Mouse (Mus musculus) frontal cortex, postnatal 36 days (tissue): ENCODE measurements around the gene Dock9.
"Not testable (repeated sequence)": the region's sequence is repeated elsewhere in the genome, so short reads cannot be mapped to it uniquely, and the experiment has no call there.

ENCODE experiments used
- DNase-seq, 2 experiments: peaks; one replicate each; pipeline ENCODE4 v3.0.0; 2022; ENCODE audit warnings: low spot score in 2 of 2

Dock9 gene

GRCm38 (mm10) chr14:121738431-121739403 lies 58.9 kb downstream of the Dock9 start:
- DNase-seq: peak; percentile 55 to 62

GRCm38 (mm10) chr14:121737277-121737676 lies 60.4 kb downstream of the Dock9 start:
- peak; percentile 65 to 73 for DNase-seq

DNA sequence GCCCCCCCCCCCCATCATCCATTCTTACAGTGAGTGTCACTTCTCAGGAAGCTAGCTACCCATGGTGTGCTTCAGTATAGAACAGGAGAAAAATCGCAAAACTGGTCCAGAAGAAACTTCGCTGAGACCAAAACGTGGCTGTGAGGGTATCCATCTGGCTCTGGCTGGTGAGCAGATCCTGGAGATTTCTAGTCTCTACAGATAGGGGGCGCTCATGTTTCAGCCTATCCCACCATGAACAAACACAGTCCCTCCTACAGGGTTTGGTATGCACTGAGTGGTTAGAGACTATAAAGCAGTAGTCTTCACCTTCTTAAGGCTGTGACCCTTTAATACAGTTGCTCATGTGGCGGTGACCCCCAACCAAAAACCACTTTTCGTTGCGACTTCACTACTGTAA lies 62.0 kb downstream of the Dock9 start:
- no peak for DNase-seq

GRCm38 (mm10) chr14:121734217-121734616 lies 63.4 kb downstream of the Dock9 start:
- DNase-seq: no peak

DNA sequence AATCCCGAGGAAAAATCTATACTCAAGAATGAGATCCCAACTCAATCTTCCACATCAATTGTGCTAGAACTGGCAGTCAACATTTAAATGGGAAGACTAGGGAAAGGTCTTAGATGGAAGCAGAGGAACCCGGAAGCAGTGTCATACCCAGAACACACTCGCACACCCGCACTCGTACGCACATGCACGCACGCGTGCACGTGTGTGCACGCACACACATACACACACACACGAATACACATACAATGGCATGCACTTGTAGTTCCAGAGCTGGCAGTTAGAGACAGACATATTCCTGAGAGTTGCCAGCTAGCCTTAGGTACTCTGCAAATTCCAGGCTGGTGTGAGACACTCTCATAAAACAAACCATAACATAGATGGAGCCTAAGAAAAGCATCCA lies 63.9 kb downstream of the Dock9 start:
- no peak for DNase-seq

DNA sequence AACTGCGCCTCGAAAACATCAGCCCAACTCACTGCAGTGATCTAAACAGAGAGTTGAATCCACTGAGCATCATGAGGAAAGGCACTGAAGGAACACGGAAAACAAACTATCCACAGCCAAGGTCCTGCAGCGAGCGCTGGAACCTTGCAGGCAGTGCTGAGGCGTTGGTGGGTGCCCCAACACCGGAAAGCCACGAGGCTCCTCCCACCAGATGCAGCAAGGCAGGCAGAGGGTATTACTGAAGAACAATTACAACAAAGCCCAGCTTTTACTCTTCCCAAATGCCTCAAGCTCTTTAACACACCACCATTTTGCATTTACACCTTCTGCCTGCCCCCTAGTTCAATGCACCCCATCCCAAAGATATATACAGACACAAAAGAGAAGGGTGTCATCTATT lies 65.4 kb downstream of the Dock9 start:
- no peak for DNase-seq

DNA sequence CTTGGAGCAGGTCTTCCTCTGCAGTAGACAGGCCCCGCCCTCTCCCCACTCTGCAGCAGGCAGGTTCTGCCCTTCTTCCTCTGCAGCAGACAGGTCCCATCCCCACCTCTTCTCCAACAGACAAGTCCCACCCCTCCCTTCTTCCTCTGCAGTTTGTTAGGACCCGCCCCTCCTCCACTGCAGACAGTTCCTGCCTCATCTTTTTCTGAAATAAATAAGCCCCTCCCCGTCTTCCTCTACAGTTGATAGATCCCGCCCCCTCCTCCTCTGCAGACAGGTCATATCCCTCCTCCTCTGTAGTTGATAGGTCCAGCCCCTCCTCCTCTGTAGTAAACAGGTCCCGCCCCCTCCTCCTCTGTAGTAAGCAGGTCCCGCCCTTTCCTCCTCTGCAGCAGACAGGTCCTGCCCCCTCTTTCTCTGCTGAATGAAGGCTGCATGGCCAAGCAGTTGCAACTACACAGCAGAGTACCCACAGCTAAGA lies 65.9 kb downstream of the Dock9 start:
- DNase-seq: no peak

GRCm38 (mm10) chr14:121730966-121731365 lies 66.7 kb downstream of the Dock9 start:
- DNase-seq: no peak

DNA sequence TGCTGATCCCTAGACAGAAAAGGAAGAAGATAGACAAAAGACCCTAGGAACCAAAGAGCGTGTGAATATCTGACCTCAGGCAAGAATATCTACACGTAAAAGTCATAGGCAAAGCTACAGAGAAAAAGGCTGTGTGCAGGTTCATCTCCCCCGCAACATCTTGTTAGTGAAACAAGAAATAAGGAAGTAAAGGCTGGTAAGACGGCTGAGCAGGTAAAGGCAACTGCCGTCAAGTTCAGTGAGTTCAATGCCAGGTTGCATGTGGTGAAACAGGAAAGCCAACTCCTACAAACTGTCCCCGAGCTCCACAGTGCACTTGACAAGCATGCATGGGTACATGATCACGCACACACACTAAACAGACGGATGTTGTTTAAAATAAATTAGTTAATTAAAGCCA lies 69.6 kb downstream of the Dock9 start:
- DNase-seq: no peak

DNA sequence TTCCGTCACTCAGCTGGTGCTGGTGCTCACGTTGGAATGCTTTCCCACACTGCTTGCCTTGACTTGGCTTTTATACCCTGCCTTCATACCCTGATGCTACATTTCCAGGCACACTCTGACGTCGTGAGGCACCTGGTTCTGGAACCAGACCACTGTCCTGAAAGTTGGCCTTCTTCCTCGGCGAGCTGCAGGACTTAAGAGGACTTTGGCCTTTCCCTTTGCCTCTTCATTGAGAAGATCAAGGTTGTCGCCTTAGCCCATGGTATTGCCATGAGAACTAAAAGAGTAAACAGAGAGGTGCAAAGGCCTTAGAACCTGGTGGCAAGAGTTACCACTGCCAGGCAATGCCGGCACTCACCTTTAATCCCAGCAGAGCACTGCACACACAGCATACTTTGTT lies 73.1 kb downstream of the Dock9 start:
- no peak for DNase-seq

DNA sequence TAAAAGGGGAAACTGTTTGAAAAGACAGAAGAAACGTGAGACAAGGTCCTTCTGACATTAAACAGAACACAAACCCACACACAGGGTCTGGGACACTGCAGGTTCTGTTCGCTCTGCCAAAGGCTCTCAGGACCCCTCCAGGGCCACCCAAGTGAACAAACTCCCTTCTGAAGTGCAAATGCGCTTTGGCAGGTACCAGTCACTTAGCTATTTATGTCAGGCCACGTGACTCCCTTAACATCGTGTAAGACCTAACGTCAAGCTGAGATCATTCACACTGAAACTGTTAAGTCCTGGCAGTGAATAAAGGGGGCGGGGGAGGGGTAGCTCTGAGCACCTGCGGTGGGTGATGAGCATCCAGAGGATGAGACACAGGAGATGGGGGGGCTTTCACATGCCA lies 74.9 kb downstream of the Dock9 start:
- DNase-seq: peak in 1 of 2 experiments; percentile 25

- no peak for DNase-seq
Observed at GRCm38 (mm10) chr14:121721431-121721830, 76.2 kb downstream of the Dock9 start.

- DNase-seq: no peak
Observed at GRCm38 (mm10) chr14:121719638-121720601, 77.7 kb downstream of the Dock9 start.

DNA sequence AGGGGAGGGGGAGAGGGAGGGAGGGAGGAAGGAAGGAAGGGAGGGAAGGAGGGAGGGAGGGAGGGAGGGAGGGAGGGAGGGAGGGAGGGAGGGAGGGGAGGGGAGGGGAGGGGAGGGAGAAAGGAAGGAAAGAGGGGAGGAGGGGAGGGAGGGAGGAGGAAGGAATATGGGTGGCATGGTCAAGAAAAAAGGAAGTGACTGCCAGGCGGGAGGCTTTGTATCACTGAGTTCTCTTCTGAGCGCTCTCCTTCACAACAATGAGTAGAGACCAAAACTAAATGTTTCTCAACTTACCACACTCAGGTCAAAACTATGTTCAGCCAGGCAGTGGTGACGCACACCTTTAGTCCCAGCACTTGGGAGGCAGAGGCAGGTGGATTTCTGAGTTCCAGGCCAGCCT lies 82.8 kb downstream of the Dock9 start:
- not testable (repeated sequence) for DNase-seq

- DNase-seq: no peak
Observed at GRCm38 (mm10) chr14:121714268-121714667, 83.4 kb downstream of the Dock9 start.

DNA sequence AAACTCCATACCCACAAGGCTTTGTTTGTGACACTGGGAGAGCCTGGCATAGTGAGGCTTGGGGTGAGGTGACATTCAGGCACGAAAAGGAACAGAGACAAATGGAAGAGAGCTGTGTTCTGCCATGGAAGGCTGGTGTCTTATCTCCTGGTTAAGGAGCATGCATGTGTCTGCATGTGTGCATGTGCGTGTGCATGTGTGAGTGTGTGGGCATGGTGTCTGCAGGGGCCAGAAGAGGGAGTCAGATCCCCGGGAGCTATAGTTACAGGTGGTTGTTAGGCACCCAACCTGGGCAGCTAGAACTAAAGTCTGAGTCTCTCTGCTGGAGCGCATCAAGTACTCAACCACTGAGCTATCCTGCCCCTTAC lies 83.8 kb downstream of the Dock9 start:
- no peak for DNase-seq

- DNase-seq: no peak
Observed at GRCm38 (mm10) chr14:121713166-121713829, 84.3 kb downstream of the Dock9 start.

- no peak for DNase-seq
Observed at GRCm38 (mm10) chr14:121711089-121711826, 86.4 kb downstream of the Dock9 start.

- no peak for DNase-seq
Observed at GRCm38 (mm10) chr14:121710130-121710529, 87.5 kb downstream of the Dock9 start.

DNA sequence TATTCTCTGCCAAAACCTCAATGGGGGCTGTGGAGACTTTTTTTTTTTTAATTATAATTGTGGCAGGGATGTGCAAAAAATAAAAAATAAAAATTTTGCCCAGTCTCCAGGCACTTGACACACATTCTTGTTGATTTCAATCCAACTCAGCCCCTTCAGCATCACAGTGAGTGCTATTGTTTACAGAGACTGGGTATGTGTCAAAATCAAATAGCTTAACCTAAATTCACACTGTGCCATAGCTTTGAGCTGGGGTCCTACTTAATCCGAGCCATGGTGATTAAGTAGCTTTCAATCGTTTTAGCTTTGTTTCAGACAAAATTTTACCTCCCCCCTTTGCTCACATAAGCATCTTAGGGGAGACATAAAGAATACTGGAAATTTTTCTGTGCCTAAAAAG lies 89.4 kb downstream of the Dock9 start:
- no peak for DNase-seq

GRCm38 (mm10) chr14:121706482-121706901 lies 91.1 kb downstream of the Dock9 start:
- no peak for DNase-seq
